In genomic region chr14:24035486-24036207, GRCm38 (mm10) we compare ENCODE assay signal across 12 mouse cellular contexts. TPM values are rescaled to one million over a fixed set of nuclear protein-coding genes. Genes with fewer than 3 reads are reported as not detected.
DNase-seq lines count a peak whose midpoint lies in the region; ATAC-seq lines count a peak whose summit lies in the region.
"Had no signal": no experiment of that assay in that cellular context is flagged by ENCODE, and none has a peak within 500 bp of the region (broad histone marks: within the 10 kb centered on the region; RNA-seq: fewer than 3 reads in every experiment).

No protein-coding gene starts in this region.

- intact Hi-C loops in heart, postnatal 10 days (cut with DNase I): no loop called here

- H3K9me3 ChIP-seq in hindbrain, embryonic 11.5 days (ENCODE audit: control insufficient read depth, low read length): no peaks in the 10 kb centered on the region
- H3K9me3 ChIP-seq in hindbrain, embryonic 13.5 days: no peaks in the 10 kb centered on the region
- H3K9me3 ChIP-seq: heart, embryonic 12.5 days; liver, embryonic 15.5 days had no signal

- H3K4me1 ChIP-seq in hindbrain, embryonic 11.5 days (replicated peaks; ENCODE audit: control insufficient read depth, insufficient read depth, low read length): no peaks in the 10 kb centered on the region
- H3K4me1 ChIP-seq in hindbrain, embryonic 13.5 days (replicated peaks): peaks cover 12% of the 10 kb centered on the region
- H3K4me1 ChIP-seq: liver, embryonic 15.5 days; megakaryocyte, embryonic 14.5 days had no signal

- no peak for ATAC-seq in hindbrain, embryonic 11.5 days (ENCODE audit: low FRiP score)
- ATAC-seq in hindbrain, embryonic 13.5 days (ENCODE audit: low FRiP score): no peak
- ATAC-seq: intestine, postnatal 0 days had no signal

- DNase-seq in hindbrain, embryonic 11.5 days (ENCODE audit: low spot score): peak; percentile 15
- DNase-seq in adrenal gland, postnatal 36 days: peak; percentile 49 to 56
- peak; percentile 44 for DNase-seq in embryo, embryonic 10 days (ENCODE audit: low spot score)
- DNase-seq in mesoderm, embryonic 11.5 days (ENCODE audit: low read depth, low spot score): peak; percentile 8
- DNase-seq in frontal cortex, postnatal 10 days (ENCODE audit: low spot score in 2 of 2): no peak
- DNase-seq in spleen, postnatal 10 days (ENCODE audit: low spot score in 2 of 2): no peak
- no peak for DNase-seq in heart, postnatal 10 days

- H3K27me3 ChIP-seq in hindbrain, embryonic 11.5 days (ENCODE audit: control insufficient read depth, insufficient read depth, low read length): no peaks in the 10 kb centered on the region
- no peaks in the 10 kb centered on the region for H3K27me3 ChIP-seq in hindbrain, embryonic 13.5 days
- H3K27me3 ChIP-seq: heart, embryonic 12.5 days; liver, embryonic 15.5 days had no signal

- no peak overlapping the region for H3K4me2 ChIP-seq in hindbrain, embryonic 11.5 days (replicated peaks; ENCODE audit: low read depth, low read length)
- no peak overlapping the region for H3K4me2 ChIP-seq in hindbrain, embryonic 13.5 days
- H3K4me2 ChIP-seq: heart, embryonic 12.5 days; liver, embryonic 15.5 days had no signal

- no peak overlapping the region for H3K27ac ChIP-seq in hindbrain, embryonic 11.5 days (ENCODE audit: low read depth, low read length)
- H3K27ac ChIP-seq in hindbrain, embryonic 13.5 days: no peak overlapping the region
- H3K27ac ChIP-seq: liver, embryonic 15.5 days had no signal

- no peak overlapping the region for H3K4me3 ChIP-seq in hindbrain, embryonic 11.5 days (ENCODE audit: low read depth, low read length)
- H3K4me3 ChIP-seq in hindbrain, embryonic 13.5 days: no peak overlapping the region
- H3K4me3 ChIP-seq: heart, embryonic 12.5 days; liver, embryonic 15.5 days; megakaryocyte, embryonic 14.5 days had no signal

- WGBS in hindbrain, embryonic 11.5 days: 28% methylated on average over 11 of the region's 11 CpGs
- WGBS in hindbrain, embryonic 13.5 days: 30% methylated on average over 11 of the region's 11 CpGs

- no peak overlapping the region for H3K9ac ChIP-seq in hindbrain, embryonic 11.5 days (ENCODE audit: low read depth, low read length)
- no peak overlapping the region for H3K9ac ChIP-seq in hindbrain, embryonic 13.5 days
- H3K9ac ChIP-seq: heart, embryonic 12.5 days; liver, embryonic 15.5 days had no signal

- H3K36me3 ChIP-seq in hindbrain, embryonic 11.5 days (ENCODE audit: control insufficient read depth, insufficient read depth, low read length): no peaks in the 10 kb centered on the region
- H3K36me3 ChIP-seq in hindbrain, embryonic 13.5 days: no peaks in the 10 kb centered on the region
- H3K36me3 ChIP-seq: heart, embryonic 12.5 days; liver, embryonic 15.5 days had no signal

RNA-seq across cellular contexts. Expression of gene Kcnma1, which starts 21.4 kb away (rescaled TPM):
- 1.4 and 1.8 TPM in 2 replicates for polyA plus RNA-seq in hindbrain, embryonic 11.5 days (2014; fragmentation: Nextera tagmentation; extraction: Ambion mirVana)
- 13.8 and 14.3 TPM in 2 replicates for polyA plus RNA-seq in hindbrain, embryonic 13.5 days (2015; fragmentation: Nextera tagmentation; extraction: Ambion mirVana)
- total RNA-seq in adrenal gland, postnatal 36 days (2021): 10 to 100 TPM; 46.0 to 72.9 TPM
- total RNA-seq in heart, postnatal 10 days (2021): under 1 TPM; 0.41 to 0.87 TPM

Comparison
In these comparisons a context has a peak if more than half of its experiments do, and no peak if none do; other contexts are left out.
1. DNase-seq: peak in hindbrain, embryonic 11.5 days (single experiment), adrenal gland, postnatal 36 days (2 of 2), embryo, embryonic 10 days (single experiment) and mesoderm, embryonic 11.5 days (single experiment); none in frontal cortex, postnatal 10 days (0 of 2), spleen, postnatal 10 days (0 of 2) and heart, postnatal 10 days (0 of 2).
2. RNA of gene Kcnma1, which starts 21.4 kb away (total RNA-seq): 46.0 to 72.9 TPM in adrenal gland, postnatal 36 days; 0.41 to 0.87 TPM in heart, postnatal 10 days; every median in the first group is over 10 times any median in the second.